Comparison of ENCODE assay signal across 8 mouse cellular contexts in genomic region chr10:75515216-75516037, GRCm38 (mm10). TPM values are rescaled to one million over a fixed set of nuclear protein-coding genes. Genes with fewer than 3 reads are reported as not detected.
DNase-seq lines count a peak whose midpoint lies in the region; ATAC-seq and TF ChIP-seq lines count a peak whose summit lies in the region.

No protein-coding gene starts in this region.

- DNase-seq in gastrocnemius, adult 2 months, result no peak
- no peak for DNase-seq in gastrocnemius, postnatal 36 days
- peak; percentile 34 for DNase-seq in embryo, embryonic 11 days
- no peak for DNase-seq in midbrain, embryonic 14.5 days
- DNase-seq in gastrocnemius, postnatal 25 days, result no peak
- no peak for DNase-seq in ovary, postnatal 14 days (ENCODE audit: low spot score)
- no peak for DNase-seq in adrenal gland, adult 8-10 months

- peaks cover 15% of the 10 kb centered on the region for H3K36me3 ChIP-seq in intestine, embryonic 16.5 days (ENCODE audit: control insufficient read depth, insufficient read depth, low read length)
- H3K36me3 ChIP-seq in midbrain, embryonic 14.5 days (ENCODE audit: control insufficient read depth, insufficient read depth, low read length), result peaks cover 25% of the 10 kb centered on the region

- peak overlapping the region; percentile 96 for H3K27ac ChIP-seq in gastrocnemius, adult 2 months
- H3K27ac ChIP-seq in intestine, embryonic 16.5 days (ENCODE audit: low read length), result peak overlapping the region; percentile 89
- H3K27ac ChIP-seq in midbrain, embryonic 14.5 days (replicated peaks; ENCODE audit: low read depth, low read length), result no peak overlapping the region

- peaks cover 27% of the 10 kb centered on the region for H3K4me1 ChIP-seq in intestine, embryonic 16.5 days (ENCODE audit: control insufficient read depth, insufficient read depth, low read length)
- peaks cover 19% of the 10 kb centered on the region for H3K4me1 ChIP-seq in midbrain, embryonic 14.5 days (ENCODE audit: control insufficient read depth, insufficient read depth, low read length)

- peak overlapping the region; percentile 94 for H3K4me3 ChIP-seq in gastrocnemius, adult 2 months
- peak overlapping the region; percentile 93 for H3K4me3 ChIP-seq in intestine, embryonic 16.5 days (ENCODE audit: low read length)
- no peak overlapping the region for H3K4me3 ChIP-seq in midbrain, embryonic 14.5 days (replicated peaks; ENCODE audit: low read depth, low read length)

- 0 out of 2 replicates have a peak, but pooled peaks have one; percentile 1 for ATAC-seq in intestine, embryonic 16.5 days
- no peak for ATAC-seq in midbrain, embryonic 14.5 days (ENCODE audit: low FRiP score, low TSS enrichment)

- 58% methylated on average over 4 of the region's 4 CpGs for WGBS in intestine, embryonic 16.5 days
- 87% methylated on average over 4 of the region's 4 CpGs for WGBS in midbrain, embryonic 14.5 days

- H3K9ac ChIP-seq in intestine, embryonic 16.5 days (ENCODE audit: low read depth, low read length), result peak overlapping the region; percentile 98
- no peak overlapping the region; the same call in 1 of the 2 replicates for H3K9ac ChIP-seq in midbrain, embryonic 14.5 days (replicated peaks; ENCODE audit: low read length)

- H3K4me2 ChIP-seq in intestine, embryonic 16.5 days (ENCODE audit: low read depth, low read length), result peak overlapping the region; percentile 76
- H3K4me2 ChIP-seq in midbrain, embryonic 14.5 days (ENCODE audit: low read length), result peak overlapping the region; percentile 65

- no peaks in the 10 kb centered on the region for H3K27me3 ChIP-seq in intestine, embryonic 16.5 days (replicated peaks; ENCODE audit: control insufficient read depth, insufficient read depth, low read length)
- no peaks in the 10 kb centered on the region for H3K27me3 ChIP-seq in midbrain, embryonic 14.5 days (ENCODE audit: control insufficient read depth, insufficient read depth, low read length)

- H3K9me3 ChIP-seq in intestine, embryonic 16.5 days (ENCODE audit: control insufficient read depth, low read length), result no peaks in the 10 kb centered on the region
- no peaks in the 10 kb centered on the region for H3K9me3 ChIP-seq in midbrain, embryonic 14.5 days (ENCODE audit: control insufficient read depth, low read length)

- intact Hi-C loops in gastrocnemius, adult 2 months (cut with DNase I), result no loop called here
- intact Hi-C loops in gastrocnemius, postnatal 36 days (cut with DNase I), result no loop called here

- TF ChIP-seq CTCF in gastrocnemius, adult 2 months (IDR thresholded peaks at IDR 0.05), result no peak

RNA-seq across cellular contexts. Expression of gene Snrpd3, which starts 1.9 kb away (rescaled TPM):
- 10 to 100 TPM; 65.9 to 91.4 TPM for total RNA-seq in gastrocnemius, adult 2 months (2021)
- 10 to 100 TPM; 62.0 to 74.5 TPM for total RNA-seq in gastrocnemius, postnatal 36 days (2021)
- polyA plus RNA-seq in intestine, embryonic 16.5 days (2015; fragmentation: Nextera tagmentation; extraction: Ambion mirVana), result 136 and 144 TPM in 2 replicates
- 126 and 140 TPM in 2 replicates for polyA plus RNA-seq in midbrain, embryonic 14.5 days (2014; fragmentation: Nextera tagmentation; extraction: Ambion mirVana)
- 10 to 100 TPM; 67.4 to 70.3 TPM for total RNA-seq in gastrocnemius, postnatal 25 days (2021)
- total RNA-seq in adrenal gland, adult 8-10 months (2022), result 10 to 100 TPM; 82.7 to 88.0 (median 86.2) TPM

RNA-seq across cellular contexts. Expression of gene Gucd1, which starts 2.3 kb away (rescaled TPM):
- 10 to 100 TPM; 48.2 to 78.7 TPM for total RNA-seq in gastrocnemius, adult 2 months (2021)
- 10 to 100 TPM; 55.5 to 71.5 TPM for total RNA-seq in gastrocnemius, postnatal 36 days (2021)
- polyA plus RNA-seq in intestine, embryonic 16.5 days (2015; fragmentation: Nextera tagmentation; extraction: Ambion mirVana), result 55.5 and 63.0 TPM in 2 replicates
- 22.4 and 31.5 TPM in 2 replicates for polyA plus RNA-seq in midbrain, embryonic 14.5 days (2014; fragmentation: Nextera tagmentation; extraction: Ambion mirVana)
- total RNA-seq in gastrocnemius, postnatal 25 days (2021), result 10 to 100 TPM; 50.4 to 52.1 TPM
- total RNA-seq in adrenal gland, adult 8-10 months (2022), result 10 to 100 TPM; 20.3 to 23.9 (median 23.2) TPM

RNA-seq across cellular contexts. Expression of gene Lrrc75b, which starts 44.7 kb away (rescaled TPM):
- total RNA-seq in gastrocnemius, adult 2 months (2021), result under 1 TPM; 0.11 to 0.15 TPM
- total RNA-seq in gastrocnemius, postnatal 36 days (2021), result under 1 TPM; 0.20 to 0.64 TPM
- 1.9 and 2.7 TPM in 2 replicates for polyA plus RNA-seq in intestine, embryonic 16.5 days (2015; fragmentation: Nextera tagmentation; extraction: Ambion mirVana)
- 30.4 and 32.9 TPM in 2 replicates for polyA plus RNA-seq in midbrain, embryonic 14.5 days (2014; fragmentation: Nextera tagmentation; extraction: Ambion mirVana)
- under 1 TPM; 0.26 to 0.38 TPM for total RNA-seq in gastrocnemius, postnatal 25 days (2021)
- under 1 TPM; 0.19 to 0.37 (median 0.26) TPM for total RNA-seq in adrenal gland, adult 8-10 months (2022)

RNA-seq across cellular contexts. Expression of gene Ggt1, which starts 46.0 kb away (rescaled TPM):
- not detected for total RNA-seq in gastrocnemius, adult 2 months (2021)
- under 1 TPM in 1 of 2 experiments, not detected in 1; 0.33 TPM for total RNA-seq in gastrocnemius, postnatal 36 days (2021)
- polyA plus RNA-seq in intestine, embryonic 16.5 days (2015; fragmentation: Nextera tagmentation; extraction: Ambion mirVana), result 115 and 144 TPM in 2 replicates
- polyA plus RNA-seq in midbrain, embryonic 14.5 days (2014; fragmentation: Nextera tagmentation; extraction: Ambion mirVana), result 2.3 and 2.6 TPM in 2 replicates
- under 1 TPM in 1 of 2 experiments, not detected in 1; 0.64 TPM for total RNA-seq in gastrocnemius, postnatal 25 days (2021)
- under 1 TPM in 2 of 4 experiments, not detected in 2; 0.40 to 0.42 TPM for total RNA-seq in adrenal gland, adult 8-10 months (2022)
